Mouse (Mus musculus): Measurements from ENCODE around the gene Fgfr1op2.

Fgfr1op2 gene

DNA sequence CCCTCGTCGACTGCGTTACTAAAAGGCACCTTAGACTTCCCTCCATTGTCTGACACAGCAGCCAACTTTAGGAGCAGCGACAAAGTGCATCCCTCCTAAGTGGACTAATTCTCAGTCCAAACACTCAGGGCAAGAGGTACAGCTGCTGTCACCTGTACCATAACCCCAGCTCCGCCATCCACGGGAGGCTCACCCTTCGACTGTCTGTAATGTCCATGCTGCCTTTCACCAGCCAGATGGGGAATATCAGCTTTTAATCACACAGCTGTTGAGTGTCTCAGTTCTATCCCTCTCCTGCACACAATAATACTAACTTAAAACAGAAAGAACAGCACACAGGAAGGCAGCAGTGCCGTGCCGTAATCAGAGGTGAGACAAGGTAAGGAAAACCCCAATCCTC is 55.4 kb downstream of the Fgfr1op2 start:
- CTCF ChIA-PET = no interaction called here
- POLR2A ChIA-PET = interaction anchor here (0.6 to 6.8 kb wide), 29 partner anchors 9 to 585 kb away, joined by 3 to 89 read pairs (median 4); partner anchors contain the start of genes Med21 (in 4 of the 4), Tm7sf3 (in 4 of the 4), Ints13 (in 1 of the 4) and Stk38l (in 1 of the 4)

- ChIA-PET CTCF (interaction anchor here in 2 of 4 experiments (0.7 to 1.1 kb wide), 2 partner anchors 19 to 110 kb away, joined by 3 to 5 read pairs; no protein-coding TSS in a partner anchor), POLR2A (interaction anchor here (0.6 to 6.8 kb wide), 28 partner anchors 9 to 1422 kb away, joined by 3 to 89 read pairs (median 4); partner anchors contain the start of genes Med21 (in 4 of the 4), Tm7sf3 (in 4 of the 4), Ints13 (in 1 of the 4) and Stk38l (in 1 of the 4))
Observed at GRCm38 (mm10) chr6:146633097-146633496, 56.1 kb downstream of the Fgfr1op2 start.

- ChIA-PET POLR2A (interaction anchor here (0.6 to 6.8 kb wide), 27 partner anchors 9 to 1422 kb away, joined by 3 to 89 read pairs (median 4); partner anchors contain the start of genes Med21 (in 4 of the 4), Tm7sf3 (in 4 of the 4), Ints13 (in 1 of the 4) and Stk38l (in 1 of the 4)), CTCF (interaction anchor here in 2 of 4 experiments (0.5 to 1.1 kb wide), 4 partner anchors 8 to 1734 kb away, joined by 3 to 7 read pairs (median 4); no protein-coding TSS in a partner anchor)
Observed at GRCm38 (mm10) chr6:146633629-146634014, 56.6 kb downstream of the Fgfr1op2 start.

DNA sequence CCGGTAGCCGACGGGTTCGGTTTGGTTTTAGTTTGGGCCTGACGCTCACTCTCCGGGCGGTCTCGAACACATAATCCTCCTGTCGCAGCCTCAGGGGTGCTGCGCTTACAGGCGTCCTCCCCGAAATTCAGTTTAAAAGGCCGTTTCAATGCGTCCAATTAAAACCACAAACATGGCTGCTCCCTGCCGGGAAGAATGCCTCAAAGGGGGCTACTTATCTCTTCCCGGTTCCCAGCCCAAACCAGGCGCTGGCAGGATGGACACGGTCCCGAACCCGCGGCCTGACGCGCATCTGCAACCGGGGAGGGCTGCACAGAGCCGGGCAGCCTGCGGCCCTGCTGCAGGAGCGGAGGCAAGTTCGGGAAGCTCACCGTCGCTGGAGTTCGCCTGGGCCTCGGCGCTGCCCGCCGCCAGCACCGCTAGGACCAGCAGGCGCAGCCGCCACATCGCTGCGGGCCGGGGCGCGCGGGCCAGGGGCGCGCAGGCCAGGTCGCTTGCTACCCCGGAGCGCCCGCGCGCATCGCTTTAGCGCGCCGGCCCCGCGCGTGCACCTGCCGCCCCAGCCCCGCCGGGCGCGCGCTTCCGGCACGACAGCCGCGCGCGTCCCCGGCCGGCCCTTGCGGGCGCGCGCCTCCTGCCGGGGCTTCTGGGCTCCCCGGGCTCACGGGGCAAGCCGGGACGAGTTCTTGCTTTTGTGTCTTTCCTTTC is 57.2 kb downstream of the Fgfr1op2 start:
- POLR2A ChIA-PET = interaction anchor here (0.6 to 6.8 kb wide), 32 partner anchors 8 to 1476 kb away, joined by 3 to 89 read pairs (median 4); partner anchors contain the start of genes Med21 (in 4 of the 4), Tm7sf3 (in 4 of the 4), Ints13 (in 1 of the 4) and Stk38l (in 1 of the 4)
- CTCF ChIA-PET = interaction anchor here in 3 of 4 experiments (0.5 to 0.8 kb wide), 6 partner anchors 8 to 1735 kb away, joined by 3 to 7 read pairs (median 4); no protein-coding TSS in a partner anchor

GRCm38 (mm10) chr6:146634759-146635606 is 58.0 kb downstream of the Fgfr1op2 start:
- POLR2A ChIA-PET = interaction anchor here (0.6 to 6.8 kb wide), 23 partner anchors 7 to 1475 kb away, joined by 3 to 89 read pairs (median 4); partner anchors contain the start of genes Med21 (in 3 of the 4) and Tm7sf3 (in 3 of the 4)
- CTCF ChIA-PET = interaction anchor here in 2 of 4 experiments (0.6 to 0.7 kb wide), 3 partner anchors 13 to 442 kb away, joined by 3 to 4 read pairs (median 4); no protein-coding TSS in a partner anchor

GRCm38 (mm10) chr6:146636482-146636881 is 59.5 kb downstream of the Fgfr1op2 start:
- POLR2A ChIA-PET = interaction anchor here in 3 of 4 experiments (0.6 to 1.6 kb wide), 9 partner anchors 15 to 448 kb away, joined by 3 to 7 read pairs (median 4); no protein-coding TSS in a partner anchor
- CTCF ChIA-PET = interaction anchor here in 1 of 4 experiments (1.1 kb wide), 1 partner anchor 23 kb away, joined by 3 read pairs; no protein-coding TSS in a partner anchor

- CTCF ChIA-PET = no interaction called here
- POLR2A ChIA-PET = interaction anchor here in 1 of 4 experiments (4.5 kb wide), 1 partner anchor 8 kb away, joined by 81 read pairs; no protein-coding TSS in a partner anchor
Observed at GRCm38 (mm10) chr6:146640068-146640965, 63.3 kb downstream of the Fgfr1op2 start.

DNA sequence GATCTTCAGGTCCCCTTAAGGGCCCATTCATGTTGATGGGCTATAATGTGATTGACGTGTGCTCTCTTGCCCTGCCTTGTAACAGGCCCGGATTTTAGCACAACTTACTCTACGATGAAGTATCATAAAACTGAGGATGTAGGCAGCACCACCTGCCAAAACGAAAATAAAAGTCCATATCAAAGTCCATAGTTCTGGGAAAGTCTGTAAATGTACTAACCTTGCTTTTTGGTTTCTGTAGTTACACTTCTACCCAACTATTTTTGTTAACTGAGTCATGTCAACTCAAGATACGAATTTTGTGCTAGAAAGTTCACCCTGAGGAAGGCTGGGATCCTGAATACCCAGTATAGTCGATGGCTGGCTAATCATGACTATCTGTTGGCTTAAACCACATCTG is 64.0 kb downstream of the Fgfr1op2 start:
- CTCF ChIA-PET = interaction anchor here in 1 of 4 experiments (1.0 kb wide), 1 partner anchor 16 kb away, joined by 3 read pairs; no protein-coding TSS in a partner anchor
- POLR2A ChIA-PET = interaction anchor here in 2 of 4 experiments (1.2 to 4.5 kb wide), 5 partner anchors 9 to 83 kb away, joined by 3 to 89 read pairs (median 5); partner anchors contain the start of gene Stk38l (in 1 of the 2)

- ChIA-PET POLR2A (interaction anchor here (0.5 to 4.5 kb wide), 45 partner anchors 8 to 1566 kb away, joined by 3 to 89 read pairs (median 4); partner anchors contain the start of genes Ints13 (in 2 of the 4), Stk38l (in 2 of the 4), Arntl2 (in 1 of the 4) and Bcat1 (in 1 of the 4)), CTCF (interaction anchor here in 2 of 4 experiments (0.6 to 1.0 kb wide), 2 partner anchors 8 to 15 kb away, joined by 3 read pairs; no protein-coding TSS in a partner anchor)
Observed at GRCm38 (mm10) chr6:146641621-146642210, 64.7 kb downstream of the Fgfr1op2 start.

DNA sequence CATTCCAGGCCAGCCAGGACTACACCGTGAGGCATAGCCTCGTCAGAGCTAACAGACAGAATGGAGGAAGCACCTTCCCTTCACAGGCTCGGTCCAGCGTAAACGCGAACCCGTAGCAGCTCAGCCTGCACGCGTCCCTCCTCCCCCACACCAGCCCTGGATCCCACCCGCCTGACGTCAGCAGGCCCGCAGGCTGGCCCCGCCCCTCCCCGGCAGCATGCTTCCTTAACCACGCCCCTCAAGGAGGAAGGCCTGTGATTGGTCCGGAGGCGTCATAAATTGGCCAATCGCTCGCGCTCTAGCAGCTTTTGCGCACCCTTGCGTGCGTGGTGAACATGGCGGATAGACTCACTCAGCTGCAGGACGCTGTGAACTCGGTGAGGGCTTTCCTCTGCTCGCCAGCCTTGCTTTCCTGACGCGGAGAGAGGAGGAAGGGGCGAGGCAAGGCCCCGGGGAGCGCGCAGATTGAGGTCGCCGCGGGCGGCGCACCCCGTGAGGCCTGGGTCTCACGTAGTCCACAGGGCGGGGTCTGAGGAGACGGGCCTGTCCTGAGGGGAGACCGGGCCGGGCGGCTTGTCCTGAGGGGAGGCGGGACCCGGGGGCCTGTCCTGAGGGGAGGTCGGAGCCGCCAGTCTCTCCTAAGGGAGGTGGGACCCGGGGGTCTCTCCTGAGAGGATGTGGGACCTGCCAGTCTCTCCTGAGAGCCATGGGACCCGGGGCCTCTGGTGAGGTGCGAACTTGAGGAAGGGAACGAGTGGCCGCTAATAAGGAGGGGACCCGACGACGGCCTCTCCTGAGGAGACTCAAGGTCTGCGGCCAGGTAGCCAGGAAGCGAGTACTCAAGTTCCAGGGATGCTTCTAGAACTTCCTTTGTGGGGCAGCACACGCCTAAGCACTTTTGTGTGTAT is 65.5 kb downstream of the Fgfr1op2 start, which contains the start of the genes Med21 and Tm7sf3:
Gene Med21, plus strand, starts transcription at position 272 of the 908 bp plus-strand sequence.
Gene Tm7sf3, minus strand, starts transcription at position 549 of the 908 bp plus-strand sequence.
- ChIA-PET POLR2A (interaction anchor here (0.5 to 4.5 kb wide), 58 partner anchors 8 to 1567 kb away, joined by 3 to 89 read pairs (median 4); partner anchors contain the start of genes Ints13 (in 2 of the 4), Stk38l (in 2 of the 4), Arntl2 (in 1 of the 4) and Bcat1 (in 1 of the 4)), CTCF (interaction anchor here in 3 of 4 experiments (0.6 to 1.0 kb wide), 5 partner anchors 9 to 1797 kb away, joined by 3 to 5 read pairs (median 3); no protein-coding TSS in a partner anchor)

- ChIA-PET CTCF (interaction anchor here in 1 of 4 experiments (0.6 kb wide), 1 partner anchor 244 kb away, joined by 3 read pairs; no protein-coding TSS in a partner anchor), POLR2A (interaction anchor here in 3 of 4 experiments (0.6 to 4.5 kb wide), 30 partner anchors 9 to 1554 kb away, joined by 3 to 89 read pairs (median 5); partner anchors contain the start of genes Ppfibp1 (in 2 of the 3) and Ccdc91 (in 1 of the 3))
Observed at GRCm38 (mm10) chr6:146643184-146643570, 66.2 kb downstream of the Fgfr1op2 start.
